Mouse (Mus musculus): ENCODE data around the gene Cfap77. TPM values are rescaled to one million over a fixed set of nuclear protein-coding genes. Genes with fewer than 3 reads are reported as not detected.

Gene Cfap77
- total and polyA plus RNA-seq, 2 experiments from 2014 or later, result 1.3 to 3.3 TPM

GRCm38 (mm10) chr2:28923912-28924311, 131.0 kb downstream of the Cfap77 start:
- H3K4me1 ChIP-seq (ENCODE audit: insufficient read depth, low read length), result no peaks in the 10 kb centered on the region
- peak; percentile 74; the same call in 1 of the 2 replicates for ATAC-seq (ENCODE audit: low FRiP score)
- H3K27me3 ChIP-seq (ENCODE audit: insufficient read depth, low read length), result peaks cover 21% of the 10 kb centered on the region
- peak; percentile 85 for DNase-seq (ENCODE audit: low spot score)
- H3K9ac ChIP-seq (replicated peaks; ENCODE audit: low read length, poor library complexity, severe bottlenecking), result no peak overlapping the region
- WGBS, result 0% methylated on average over 4 of the region's 4 CpGs
- H3K9me3 ChIP-seq (ENCODE audit: low read length), result no peaks in the 10 kb centered on the region
- peak; percentile 99 for TF ChIP-seq CTCF (IDR thresholded peaks at IDR 0.05)
- H3K27ac ChIP-seq (ENCODE audit: low read depth, low read length), result no peak overlapping the region
- H3K36me3 ChIP-seq (ENCODE audit: insufficient read depth, low read length), result no peaks in the 10 kb centered on the region
- H3K4me3 ChIP-seq (ENCODE audit: low read depth, low read length), result no peak overlapping the region
- no peak overlapping the region for H3K4me2 ChIP-seq (ENCODE audit: low read depth, low read length, poor library complexity, severe bottlenecking)

DNA sequence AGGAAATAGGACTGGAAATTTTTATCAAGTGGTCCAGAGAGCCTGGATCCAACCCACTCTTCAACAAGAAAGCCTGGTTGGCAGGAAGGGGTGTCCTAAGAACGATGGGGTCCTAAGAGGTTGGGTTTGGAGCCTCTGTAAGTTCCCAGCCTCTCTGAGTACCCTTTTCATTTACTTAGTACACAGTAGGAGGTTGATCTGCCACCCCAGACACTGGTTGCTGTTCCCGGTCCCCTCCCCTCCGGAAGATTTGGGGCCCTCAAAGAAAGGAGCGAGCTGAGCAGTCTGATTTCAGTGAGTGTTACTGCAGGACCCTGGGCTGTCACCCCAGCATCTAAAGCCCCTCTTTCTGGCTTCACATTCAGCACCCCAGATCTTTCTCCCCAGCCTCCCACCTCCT, 135.9 kb downstream of the Cfap77 start:
- 11% methylated on average over 4 of the region's 4 CpGs for WGBS
- no peaks in the 10 kb centered on the region for H3K4me1 ChIP-seq (ENCODE audit: insufficient read depth, low read length)
- no peak for TF ChIP-seq CTCF (IDR thresholded peaks at IDR 0.05)
- no peak overlapping the region for H3K4me2 ChIP-seq (ENCODE audit: low read depth, low read length, poor library complexity, severe bottlenecking)
- ATAC-seq (ENCODE audit: low FRiP score) (no peak), DNase-seq (ENCODE audit: low spot score) (no peak)
- no peak overlapping the region for H3K4me3 ChIP-seq (ENCODE audit: low read depth, low read length)
- H3K27me3 ChIP-seq (ENCODE audit: insufficient read depth, low read length), result peaks cover 43% of the 10 kb centered on the region
- no peaks in the 10 kb centered on the region for H3K36me3 ChIP-seq (ENCODE audit: insufficient read depth, low read length)
- no peaks in the 10 kb centered on the region for H3K9me3 ChIP-seq (ENCODE audit: low read length)
- no peak overlapping the region for H3K9ac ChIP-seq (replicated peaks; ENCODE audit: low read length, poor library complexity, severe bottlenecking)
- H3K27ac ChIP-seq (ENCODE audit: low read depth, low read length), result no peak overlapping the region

DNA sequence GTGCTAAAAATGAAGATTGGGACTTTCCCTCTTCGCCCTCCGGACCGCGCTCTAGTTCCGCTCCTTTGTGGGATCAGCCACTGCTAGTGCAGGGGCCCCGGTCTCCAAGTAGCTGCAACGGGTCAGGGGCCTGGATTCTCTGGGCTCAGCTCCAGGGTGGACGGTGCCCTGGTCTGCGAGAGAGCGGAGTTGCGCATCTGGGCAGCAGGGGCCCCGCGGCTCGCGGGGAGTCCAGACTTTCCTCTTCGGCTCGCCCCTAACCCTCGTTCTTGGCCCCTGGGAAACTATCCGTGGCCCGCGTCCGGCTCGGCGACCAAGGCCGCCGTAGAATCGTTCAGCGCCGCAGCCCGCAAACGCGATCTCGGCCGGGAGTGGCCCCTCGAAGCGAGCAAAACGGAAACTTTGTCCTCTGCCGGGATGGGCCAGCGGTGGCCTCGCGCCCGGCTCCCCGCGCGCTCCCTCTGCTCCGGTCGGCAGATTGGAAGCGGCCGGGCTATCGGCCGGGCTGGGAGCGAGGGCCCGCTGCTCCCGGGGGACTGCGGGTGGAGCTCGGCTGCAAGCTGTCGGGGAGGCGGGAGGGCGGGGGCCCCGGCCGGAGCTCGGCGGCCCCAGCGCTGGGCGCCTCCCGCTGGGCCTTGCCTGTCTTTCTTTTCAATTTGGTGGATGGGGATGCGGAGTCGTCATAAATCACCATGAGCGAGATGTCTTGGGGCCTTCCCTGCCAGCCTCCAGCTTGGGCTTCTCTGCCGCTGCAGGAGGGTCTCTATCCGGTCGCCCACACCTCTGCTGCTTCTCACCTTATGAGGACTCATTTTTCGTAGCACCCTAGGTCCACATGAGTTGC, 137.1 kb downstream of the Cfap77 start:
- H3K4me3 ChIP-seq (ENCODE audit: low read depth, low read length), result peak overlapping the region; percentile 41
- 2% methylated on average over 65 of the region's 73 CpGs for WGBS
- H3K9me3 ChIP-seq (ENCODE audit: low read length), result no peaks in the 10 kb centered on the region
- H3K4me1 ChIP-seq (ENCODE audit: insufficient read depth, low read length), result no peaks in the 10 kb centered on the region
- no peaks in the 10 kb centered on the region for H3K36me3 ChIP-seq (ENCODE audit: insufficient read depth, low read length)
- peak overlapping the region; percentile 73 for H3K27ac ChIP-seq (ENCODE audit: low read depth, low read length)
- H3K27me3 ChIP-seq (ENCODE audit: insufficient read depth, low read length), result peaks cover 47% of the 10 kb centered on the region
- DNase-seq (ENCODE audit: low spot score) (no peak), ATAC-seq (ENCODE audit: low FRiP score) (no peak)
- H3K4me2 ChIP-seq (ENCODE audit: low read depth, low read length, poor library complexity, severe bottlenecking), result peak overlapping the region; percentile 52
- H3K9ac ChIP-seq (replicated peaks; ENCODE audit: low read length, poor library complexity, severe bottlenecking), result peak overlapping the region; percentile 53
- TF ChIP-seq CTCF (IDR thresholded peaks at IDR 0.05), result no peak

GRCm38 (mm10) chr2:28917156-28917517, 137.7 kb downstream of the Cfap77 start:
- Histone ChIP-seq H3K27me3 (ENCODE audit: insufficient read depth, low read length) (peaks cover 47% of the 10 kb centered on the region), H3K4me1 (ENCODE audit: insufficient read depth, low read length) (no peaks in the 10 kb centered on the region), H3K4me3 (ENCODE audit: low read depth, low read length) (peak overlapping the region; percentile 41; the same call in 1 of the 2 replicates), H3K9me3 (ENCODE audit: low read length) (no peaks in the 10 kb centered on the region), H3K9ac (replicated peaks; ENCODE audit: low read length, poor library complexity, severe bottlenecking) (no peak overlapping the region), H3K36me3 (ENCODE audit: insufficient read depth, low read length) (no peaks in the 10 kb centered on the region), H3K4me2 (ENCODE audit: low read depth, low read length, poor library complexity, severe bottlenecking) (peak overlapping the region; percentile 52), H3K27ac (ENCODE audit: low read depth, low read length) (peak overlapping the region; percentile 73)
- WGBS, result 8% methylated on average over 9 of the region's 11 CpGs
- no peak for ATAC-seq (ENCODE audit: low FRiP score)
- no peak for TF ChIP-seq CTCF (IDR thresholded peaks at IDR 0.05)
- DNase-seq (ENCODE audit: low spot score), result no peak

- WGBS, result 2% methylated on average over 18 of the region's 18 CpGs
- no peak for TF ChIP-seq CTCF (IDR thresholded peaks at IDR 0.05)
- Histone ChIP-seq H3K36me3 (ENCODE audit: insufficient read depth, low read length) (no peaks in the 10 kb centered on the region), H3K27ac (ENCODE audit: low read depth, low read length) (peak within 1 kb of the TSS; percentile 73), H3K4me2 (ENCODE audit: low read depth, low read length, poor library complexity, severe bottlenecking) (peak within 1 kb of the TSS; percentile 52), H3K4me1 (ENCODE audit: insufficient read depth, low read length) (no peaks in the 10 kb centered on the region), H3K9me3 (ENCODE audit: low read length) (no peaks in the 10 kb centered on the region), H3K4me3 (ENCODE audit: low read depth, low read length) (peak within 1 kb of the TSS; percentile 41), H3K9ac (replicated peaks; ENCODE audit: low read length, poor library complexity, severe bottlenecking) (peak within 1 kb of the TSS; percentile 59), H3K27me3 (ENCODE audit: insufficient read depth, low read length) (peaks cover 43% of the 10 kb centered on the region)
- DNase-seq (ENCODE audit: low spot score) (peak; percentile 80), ATAC-seq (ENCODE audit: low FRiP score) (no peak)
These were observed 138.4 kb downstream of the Cfap77 start, which contains the start of gene Barhl1 for GRCm38 (mm10) chr2:28916513-28916865. Barhl1 (minus strand) TSS chr2:28916668.

- TF ChIP-seq CTCF (IDR thresholded peaks at IDR 0.05), result no peak
- H3K4me2 ChIP-seq (ENCODE audit: low read depth, low read length, poor library complexity, severe bottlenecking), result peak overlapping the region; percentile 36
- WGBS, result 1% methylated on average over 47 of the region's 50 CpGs
These were observed 138.9 kb downstream of the Cfap77 start for GRCm38 (mm10) chr2:28915768-28916512.

More at GRCm38 (mm10) chr2:28915768-28916512, 138.9 kb downstream of the Cfap77 start:
- Histone ChIP-seq H3K27ac (ENCODE audit: low read depth, low read length) (peak overlapping the region; percentile 68), H3K9ac (replicated peaks; ENCODE audit: low read length, poor library complexity, severe bottlenecking) (peak overlapping the region; percentile 59), H3K4me3 (ENCODE audit: low read depth, low read length) (peak overlapping the region; percentile 41), H3K4me1 (ENCODE audit: insufficient read depth, low read length) (no peaks in the 10 kb centered on the region), H3K9me3 (ENCODE audit: low read length) (no peaks in the 10 kb centered on the region), H3K36me3 (ENCODE audit: insufficient read depth, low read length) (no peaks in the 10 kb centered on the region), H3K27me3 (ENCODE audit: insufficient read depth, low read length) (peaks cover 43% of the 10 kb centered on the region)
- DNase-seq (ENCODE audit: low spot score) (peak; percentile 50), ATAC-seq (ENCODE audit: low FRiP score) (peak; percentile 39; the same call in 1 of the 2 replicates)
